Mouse (Mus musculus) fat pad, adult 2 months (tissue): Measurements from ENCODE around the gene Cln5.

ENCODE experiments used
- DNase-seq: peaks from one replicate; pipeline ENCODE4 v3.0.0-alpha.2; 2011; ENCODE audit warnings: low read depth, low spot score; ENCODE audit errors: extremely low read depth

The Cln5 gene

DNA sequence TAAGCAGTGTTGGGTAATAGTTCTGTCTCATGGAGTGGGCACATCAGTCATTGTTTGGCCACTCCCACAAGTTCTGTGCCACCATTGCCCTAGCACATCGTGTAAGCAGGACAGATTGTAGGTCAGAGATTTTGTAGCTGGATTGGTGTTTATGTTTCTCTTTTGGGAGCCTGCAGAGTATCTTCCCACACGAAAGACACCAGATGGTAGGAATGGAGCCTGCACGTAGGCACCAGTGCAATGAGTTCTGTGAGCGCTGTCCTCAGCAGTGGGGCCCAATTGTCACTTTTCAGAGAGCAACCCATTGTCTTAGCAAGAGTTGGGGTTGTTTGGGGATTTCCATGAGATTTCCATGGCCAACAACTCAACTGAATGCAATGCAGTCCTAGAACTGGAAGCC is 40.0 kb downstream of the Cln5 start:
- DNase-seq: no peak

GRCm38 (mm10) chr14:103112606-103113363 is 42.8 kb downstream of the Cln5 start:
- DNase-seq: no peak

- no peak for DNase-seq
Measured at GRCm38 (mm10) chr14:103114994-103115670, 45.1 kb downstream of the Cln5 start.

- no peak for DNase-seq
Measured at GRCm38 (mm10) chr14:103125756-103126155, 55.7 kb downstream of the Cln5 start.
